Mouse (Mus musculus): ENCODE measurements around the gene Kifc1.

DNA sequence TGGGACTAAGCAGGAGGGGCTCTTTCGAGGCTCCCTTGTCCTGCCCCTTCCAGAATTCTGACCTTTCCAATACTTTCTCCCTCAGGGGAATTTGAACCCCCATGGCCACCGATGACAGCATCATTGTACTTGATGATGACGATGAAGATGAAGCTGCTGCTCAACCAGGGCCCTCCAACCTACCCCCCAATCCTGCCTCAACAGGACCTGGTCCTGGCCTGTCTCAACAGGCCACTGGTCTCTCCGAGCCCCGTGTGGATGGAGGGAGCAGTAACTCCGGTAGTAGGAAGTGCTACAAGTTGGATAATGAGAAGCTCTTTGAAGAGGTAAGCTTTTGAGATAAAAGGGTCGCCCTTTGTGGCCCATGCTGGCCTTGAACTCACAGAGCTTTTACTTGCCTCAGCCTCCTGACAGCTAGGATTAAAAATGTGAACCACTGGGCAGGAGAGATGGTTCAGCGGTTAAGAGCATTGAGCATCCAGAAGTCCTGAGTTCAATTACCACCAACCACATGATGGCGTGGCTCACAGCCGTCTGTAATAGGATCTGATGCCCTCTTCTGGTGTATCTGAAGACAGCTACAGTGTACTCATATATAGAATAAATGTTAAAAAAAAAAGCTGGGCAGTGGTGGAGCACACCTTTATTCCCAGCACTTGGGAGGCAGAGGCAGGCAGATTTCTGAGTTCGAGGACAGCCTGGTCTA, 20.0 kb upstream of the Kifc1 start:
- 0 out of 2 replicates have a peak, but pooled peaks have one; percentile 2 for TF ChIP-seq CTCF (IDR thresholded peaks at IDR 0.05; ENCODE audit: borderline replicate concordance, insufficient read depth, low read depth, low read length)
- TF ChIP-seq POLR2A (IDR thresholded peaks at IDR 0.05; ENCODE audit: borderline replicate concordance, insufficient read depth, low read length) = no peak

Data from cerebellum, adult 2 months (tissue).